Mouse (Mus musculus): ENCODE measurements around the gene Epop. TPM values are rescaled to one million over a fixed set of nuclear protein-coding genes. Genes with fewer than 3 reads are reported as not detected.
"Not testable (repeated sequence)": the region's sequence is repeated elsewhere in the genome, so short reads cannot be mapped to it uniquely, and the experiment has no call there.

Epop gene
- total RNA-seq, 2 experiments from 2014 or later = 12.1 to 13.5 TPM

- DNase-seq (ENCODE audit: low spot score in 2 of 2) = no peak
These were observed 31.5 kb upstream of the Epop start for GRCm38 (mm10) chr11:97660734-97661647.

- peak; percentile 68 to 71 for DNase-seq (ENCODE audit: low spot score in 2 of 2)
These were observed 30.6 kb upstream of the Epop start for GRCm38 (mm10) chr11:97659990-97660714.

- DNase-seq (ENCODE audit: low spot score in 2 of 2) = no peak
These were observed 29.9 kb upstream of the Epop start for GRCm38 (mm10) chr11:97659267-97659989.

GRCm38 (mm10) chr11:97658751-97659266, 29.3 kb upstream of the Epop start:
- DNase-seq (ENCODE audit: low spot score in 2 of 2) = no peak

- DNase-seq (ENCODE audit: low spot score in 2 of 2) = not testable (repeated sequence)
These were observed 28.5 kb upstream of the Epop start for GRCm38 (mm10) chr11:97657967-97658366.

- DNase-seq (ENCODE audit: low spot score in 2 of 2) = no peak
These were observed 27.9 kb upstream of the Epop start for GRCm38 (mm10) chr11:97657184-97657945.

GRCm38 (mm10) chr11:97656269-97656971, 26.9 kb upstream of the Epop start:
- DNase-seq (ENCODE audit: low spot score in 2 of 2) = no peak

- no peak for DNase-seq (ENCODE audit: low spot score in 2 of 2)
These were observed 24.7 kb upstream of the Epop start for GRCm38 (mm10) chr11:97654210-97654609.

GRCm38 (mm10) chr11:97653376-97653775, 23.9 kb upstream of the Epop start:
- not testable (repeated sequence) for DNase-seq (ENCODE audit: low spot score in 2 of 2)

- no peak for DNase-seq (ENCODE audit: low spot score in 2 of 2)
These were observed 20.8 kb upstream of the Epop start for GRCm38 (mm10) chr11:97650341-97650740.

- not testable (repeated sequence) for DNase-seq (ENCODE audit: low spot score in 2 of 2)
These were observed 19.0 kb upstream of the Epop start for GRCm38 (mm10) chr11:97648541-97648940.

GRCm38 (mm10) chr11:97644834-97645233, 15.3 kb upstream of the Epop start:
- DNase-seq (ENCODE audit: low spot score in 2 of 2) = no peak

GRCm38 (mm10) chr11:97643380-97644055, 14.0 kb upstream of the Epop start:
- no peak for DNase-seq (ENCODE audit: low spot score in 2 of 2)

- no peak for DNase-seq (ENCODE audit: low spot score in 2 of 2)
These were observed 13.2 kb upstream of the Epop start for GRCm38 (mm10) chr11:97642746-97643145.

- no peak for DNase-seq (ENCODE audit: low spot score in 2 of 2)
These were observed 12.2 kb upstream of the Epop start for GRCm38 (mm10) chr11:97641668-97642067.

GRCm38 (mm10) chr11:97635468-97636019, 6.0 kb upstream of the Epop start:
- no peak for DNase-seq (ENCODE audit: low spot score in 2 of 2)

GRCm38 (mm10) chr11:97632440-97632839, 2.9 kb upstream of the Epop start:
- DNase-seq (ENCODE audit: low spot score in 2 of 2) = not testable (repeated sequence)

- peak; percentile 86 to 87 for DNase-seq (ENCODE audit: low spot score in 2 of 2)
These were observed 2.4 kb upstream of the Epop start for GRCm38 (mm10) chr11:97631938-97632337.

- no peak for DNase-seq (ENCODE audit: low spot score in 2 of 2)
These were observed 2.0 kb upstream of the Epop start for GRCm38 (mm10) chr11:97631500-97631899.
